Mouse (Mus musculus) forelimb bud, embryonic 11.5 days (tissue): Measurements from ENCODE around the gene Tab1.

ENCODE experiments used
- DNase-seq: peaks from one replicate; pipeline ENCODE4 v3.0.0-alpha.2; 2012; ENCODE audit warnings: low read depth, low spot score

The Tab1 gene

DNA sequence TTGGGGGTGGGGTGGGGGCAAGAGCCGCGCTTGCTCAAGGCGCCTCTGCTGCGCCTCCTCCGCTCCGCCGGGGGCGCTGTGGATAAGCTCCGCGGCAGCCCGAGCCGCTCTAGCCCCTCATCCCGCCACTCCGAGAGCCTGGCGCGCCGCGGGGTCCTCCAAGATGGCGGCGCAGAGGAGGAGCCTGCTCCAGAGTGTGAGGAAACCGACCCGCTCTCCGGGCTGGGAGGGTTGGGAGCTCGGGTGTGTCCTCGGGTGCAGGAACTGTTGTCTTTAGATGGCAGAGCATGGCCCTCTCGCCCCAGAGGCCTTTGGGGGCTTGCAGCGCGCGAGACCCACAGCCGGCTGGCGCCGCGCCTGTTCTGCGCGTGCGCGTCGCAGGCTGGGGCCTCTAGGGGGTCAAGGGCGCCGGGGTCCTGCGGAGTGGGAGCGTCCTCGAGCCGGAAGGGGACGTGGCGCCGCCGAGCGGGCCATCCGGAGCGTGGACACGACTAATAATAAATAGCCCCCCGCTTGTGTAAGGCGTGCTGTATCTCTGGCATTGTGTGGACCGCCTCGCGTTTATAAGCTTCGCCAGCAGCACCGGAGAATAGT lies at the start of gene Tab1:
Tab1 (plus strand) TSS at position 135 of the 594 bp plus-strand sequence.
- DNase-seq: peak; percentile 94

DNA sequence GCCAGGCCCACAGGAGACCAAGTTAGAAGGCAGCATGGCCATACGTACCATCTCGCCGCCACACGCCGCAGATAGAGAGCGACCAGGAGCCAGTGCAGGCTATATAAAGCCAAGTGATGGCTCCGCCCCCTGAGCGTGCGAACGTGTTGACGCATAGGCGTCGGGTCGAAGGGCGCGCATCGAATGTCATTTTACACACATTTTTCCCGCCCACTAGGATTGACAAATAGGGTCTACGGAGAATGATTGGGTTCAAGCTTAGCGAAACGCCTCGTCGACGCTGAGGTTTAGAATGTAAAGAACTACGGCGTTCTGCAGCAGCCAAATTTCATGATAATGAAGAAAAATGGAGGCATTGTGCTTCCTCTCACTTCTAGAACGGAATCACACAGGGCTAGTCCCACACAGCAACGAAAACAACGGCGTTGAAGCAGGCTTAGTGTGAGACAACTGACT lies 49.6 kb upstream of the Tab1 start:
- peak; percentile 100 for DNase-seq

GRCm38 (mm10) chr15:80083740-80084139 lies 49.2 kb upstream of the Tab1 start:
- DNase-seq: no peak

DNA sequence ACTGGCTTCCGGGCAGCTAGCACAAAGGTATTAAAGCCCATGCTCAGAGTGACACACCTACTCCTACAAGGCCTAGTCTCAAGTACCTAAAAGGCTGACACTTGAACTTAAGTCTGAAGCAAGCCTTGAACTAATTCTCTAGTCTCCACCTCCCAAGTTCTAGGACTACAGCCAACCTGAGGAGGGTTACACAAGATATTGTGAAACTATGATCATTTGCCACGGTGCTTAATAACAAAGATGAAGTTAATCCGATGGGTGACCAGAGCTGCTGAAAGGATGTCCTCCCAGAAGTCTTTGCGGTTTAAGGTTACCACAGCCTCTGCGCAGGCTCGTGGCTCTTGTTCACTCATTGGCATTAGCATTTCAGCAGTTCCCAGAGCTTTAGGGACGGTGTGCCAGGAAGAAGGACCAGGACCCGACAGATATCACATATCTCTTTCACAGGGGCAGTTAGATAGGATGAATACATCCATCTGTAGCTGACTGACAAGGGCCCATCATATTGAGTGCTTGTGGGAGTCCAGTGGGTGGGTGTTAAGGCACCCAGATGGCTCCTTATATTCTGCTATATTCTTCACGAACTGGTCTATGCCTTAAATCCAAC lies 45.4 kb upstream of the Tab1 start:
- no peak for DNase-seq

DNA sequence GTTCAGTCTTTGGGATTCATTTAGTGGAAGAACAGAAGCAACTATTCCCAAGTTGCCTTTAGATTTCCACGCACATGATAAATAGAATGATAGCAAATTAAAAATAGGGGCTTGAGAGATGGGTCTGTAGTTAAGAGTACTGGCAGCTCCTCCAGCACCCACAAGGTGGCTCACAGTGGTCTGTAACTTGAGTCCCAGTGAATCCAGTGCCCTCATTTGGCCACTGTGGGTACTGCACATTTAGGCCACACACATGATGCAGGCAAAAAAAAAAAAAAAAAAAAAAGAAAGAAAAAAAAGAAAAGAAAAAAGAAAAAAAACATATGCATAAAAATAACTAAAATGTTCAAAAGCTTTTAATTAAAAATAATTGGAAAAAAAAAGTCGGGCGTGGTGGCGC lies 44.3 kb upstream of the Tab1 start:
- DNase-seq: peak; percentile 95

- no peak for DNase-seq
Observed at GRCm38 (mm10) chr15:80090155-80090554, 42.8 kb upstream of the Tab1 start.

- no peak for DNase-seq
Observed at GRCm38 (mm10) chr15:80090741-80091120, 42.2 kb upstream of the Tab1 start.

DNA sequence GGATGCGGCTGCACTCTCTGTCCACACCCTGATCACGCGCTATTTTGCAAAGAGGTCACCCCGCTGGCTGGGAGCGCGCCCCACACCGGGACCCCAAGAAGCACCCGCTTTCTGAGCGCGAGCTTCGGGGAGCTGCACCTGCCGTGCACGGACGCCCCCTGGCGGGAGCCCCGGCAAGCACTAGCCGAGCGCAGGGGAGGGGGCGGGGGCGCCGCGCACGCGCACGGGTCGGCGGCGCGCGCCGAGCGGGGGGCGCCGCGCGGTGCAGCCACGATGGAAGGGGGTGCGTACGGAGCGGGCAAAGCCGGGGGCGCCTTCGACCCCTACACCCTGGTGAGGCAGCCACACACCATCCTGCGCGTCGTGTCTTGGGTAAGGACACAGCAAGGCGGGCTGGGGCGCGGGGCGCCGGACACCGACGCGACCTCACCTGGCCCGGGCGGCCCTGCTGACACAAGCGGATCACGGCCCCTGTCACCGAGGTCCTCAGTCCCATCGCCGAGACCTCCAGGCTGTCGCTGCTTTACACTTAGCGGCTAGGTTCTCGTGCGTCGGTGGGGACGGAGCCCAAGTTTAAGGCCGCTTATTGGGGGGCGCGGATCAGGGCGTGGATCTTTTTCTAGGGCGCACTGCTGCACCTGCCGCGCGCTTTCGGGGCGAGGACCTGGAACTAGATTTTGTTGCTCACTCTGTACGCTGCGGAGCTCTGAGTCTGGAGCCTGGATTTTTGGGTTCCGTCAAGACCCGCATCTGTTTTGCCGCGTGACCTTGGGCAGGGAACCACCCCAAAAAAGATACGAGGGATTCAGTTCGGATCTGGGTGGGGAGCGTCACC lies 41.6 kb upstream of the Tab1 start, which contains the start of the genes Syngr1 and Rpl3:
Syngr1 (plus strand) TSS at position 214 of the 835 bp plus-strand sequence.
Rpl3 (minus strand) TSS at position 748 of the 835 bp plus-strand sequence.
- no peak for DNase-seq

- DNase-seq: no peak
Observed at GRCm38 (mm10) chr15:80092041-80092441, 40.9 kb upstream of the Tab1 start.

DNA sequence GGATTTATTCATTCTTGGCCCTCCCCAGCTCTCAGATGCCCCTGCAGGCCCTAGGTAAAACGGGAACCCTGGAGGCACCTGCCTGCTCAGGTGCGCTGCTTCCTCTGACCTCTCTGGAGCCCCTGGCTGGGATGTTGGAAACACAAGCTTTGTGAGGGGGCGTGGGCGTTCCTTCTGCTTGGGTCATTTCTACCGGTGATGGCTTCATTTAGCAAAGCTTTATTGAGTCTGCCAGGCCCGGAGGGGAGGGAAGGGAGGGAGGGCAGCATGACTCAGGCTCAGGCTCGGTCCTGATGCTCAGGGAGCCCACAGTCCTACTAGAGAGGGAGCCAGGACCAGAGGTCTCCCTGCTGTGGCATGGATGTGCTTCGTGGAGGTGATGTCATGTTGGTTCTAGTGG lies 40.3 kb upstream of the Tab1 start:
- DNase-seq: no peak

GRCm38 (mm10) chr15:80094201-80094600 lies 38.7 kb upstream of the Tab1 start:
- no peak for DNase-seq

GRCm38 (mm10) chr15:80095596-80095995 lies 37.3 kb upstream of the Tab1 start:
- no peak for DNase-seq

- no peak for DNase-seq
Observed at GRCm38 (mm10) chr15:80096406-80096805, 36.5 kb upstream of the Tab1 start.

DNA sequence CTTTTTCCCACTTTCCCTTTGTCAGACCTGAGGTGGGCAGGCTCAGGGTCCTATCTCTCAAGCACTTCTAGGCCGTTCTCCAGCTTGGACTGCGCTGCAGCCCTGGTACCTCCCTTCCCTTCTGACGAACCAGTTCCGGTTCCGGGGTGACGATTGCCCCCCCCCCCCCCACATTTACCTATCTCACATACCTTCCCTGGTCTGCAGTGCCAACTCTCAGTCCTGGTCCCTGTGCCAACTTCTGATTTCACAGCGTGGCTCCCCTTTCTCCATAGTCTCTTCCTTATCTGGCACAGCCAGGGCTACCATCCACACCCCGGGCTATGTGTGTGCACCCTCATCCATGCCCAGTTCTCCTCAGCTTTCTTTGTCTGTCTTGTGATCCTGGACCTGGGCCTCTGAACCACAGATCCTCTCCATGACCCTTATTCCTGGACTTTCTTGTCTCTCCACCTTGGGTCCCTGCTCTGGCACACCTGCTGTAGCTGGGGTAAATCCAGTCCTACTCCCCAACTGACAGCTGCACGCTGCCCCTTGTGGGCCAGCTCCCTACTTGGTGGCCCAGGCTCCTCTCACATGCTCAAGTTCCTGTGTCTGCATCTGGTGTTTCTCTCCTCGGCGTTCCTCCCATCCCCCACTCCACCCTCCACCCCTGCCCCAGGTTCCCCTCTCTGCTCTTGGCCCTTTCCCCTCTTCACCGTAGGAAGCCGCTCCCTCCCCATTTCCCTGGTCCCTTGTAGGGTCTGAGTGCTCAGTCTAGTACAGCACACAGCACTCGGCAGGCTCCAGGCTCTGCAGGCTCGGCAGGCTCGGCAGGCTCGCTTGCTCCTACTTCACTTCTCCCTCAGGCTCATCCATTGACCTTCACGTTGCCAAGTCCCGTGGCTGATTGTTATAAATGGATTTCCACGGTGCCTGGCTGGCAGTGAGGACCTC lies 35.7 kb upstream of the Tab1 start:
- no peak for DNase-seq

- DNase-seq: no peak
Observed at GRCm38 (mm10) chr15:80097999-80098461, 34.9 kb upstream of the Tab1 start.

DNA sequence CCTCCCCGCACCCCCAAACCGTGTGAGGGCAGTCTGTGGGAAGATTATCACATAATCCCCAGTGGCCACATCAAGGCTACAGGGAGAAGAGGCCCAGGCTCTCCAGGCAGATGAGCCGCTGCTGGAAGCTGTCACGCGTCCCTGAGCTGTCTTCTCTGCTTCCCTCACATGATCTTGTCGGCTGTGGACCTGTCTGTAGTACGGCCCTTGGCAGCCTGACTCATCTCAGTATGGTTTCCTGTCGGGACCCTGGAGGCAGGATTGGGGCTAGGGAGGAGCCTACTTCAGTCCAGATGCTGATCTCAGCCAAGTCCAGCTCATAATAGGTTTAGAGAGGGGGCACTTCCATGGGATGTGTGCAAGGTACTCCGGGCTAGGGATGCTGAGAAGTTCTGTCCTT lies 34.1 kb upstream of the Tab1 start:
- DNase-seq: no peak

DNA sequence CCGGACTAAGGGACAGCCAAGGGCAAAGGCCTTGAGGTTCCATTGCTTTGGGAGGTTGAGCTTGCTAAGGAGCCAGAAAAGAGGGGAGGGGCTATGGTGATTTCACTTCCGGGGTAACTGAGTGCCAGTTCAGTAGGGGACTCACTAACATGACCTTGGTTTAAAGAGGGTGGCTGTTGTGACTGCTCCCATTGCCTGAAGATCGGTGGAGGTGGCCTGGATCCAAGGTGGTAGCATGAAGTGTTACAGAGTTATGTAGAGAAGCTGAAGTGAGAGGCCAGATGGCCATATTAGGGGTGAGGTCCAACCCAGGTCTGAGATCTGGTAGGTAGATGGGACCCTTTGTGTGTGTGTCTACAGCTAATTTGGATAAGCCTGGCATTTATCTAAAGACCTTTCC lies 33.5 kb upstream of the Tab1 start:
- no peak for DNase-seq

DNA sequence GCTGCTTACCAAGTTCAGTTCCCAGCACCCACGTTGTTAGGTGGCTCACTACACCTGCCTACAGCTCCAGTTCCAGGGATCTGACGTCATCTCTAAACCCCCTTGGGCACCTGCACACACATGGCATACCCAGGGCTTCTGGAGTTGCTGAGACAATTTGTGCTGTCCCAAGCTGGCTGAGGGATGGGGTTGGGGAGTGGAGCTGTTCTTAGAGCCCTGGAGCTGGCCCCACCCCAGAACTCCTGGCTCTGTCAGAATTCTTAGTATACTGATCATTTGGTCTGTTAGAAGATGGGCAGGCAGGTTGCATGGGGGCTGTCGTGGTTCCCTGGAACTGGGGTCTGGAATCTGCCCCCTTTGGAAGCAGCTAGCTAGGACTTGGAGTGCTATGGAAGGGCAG lies 32.7 kb upstream of the Tab1 start:
- DNase-seq: no peak

DNA sequence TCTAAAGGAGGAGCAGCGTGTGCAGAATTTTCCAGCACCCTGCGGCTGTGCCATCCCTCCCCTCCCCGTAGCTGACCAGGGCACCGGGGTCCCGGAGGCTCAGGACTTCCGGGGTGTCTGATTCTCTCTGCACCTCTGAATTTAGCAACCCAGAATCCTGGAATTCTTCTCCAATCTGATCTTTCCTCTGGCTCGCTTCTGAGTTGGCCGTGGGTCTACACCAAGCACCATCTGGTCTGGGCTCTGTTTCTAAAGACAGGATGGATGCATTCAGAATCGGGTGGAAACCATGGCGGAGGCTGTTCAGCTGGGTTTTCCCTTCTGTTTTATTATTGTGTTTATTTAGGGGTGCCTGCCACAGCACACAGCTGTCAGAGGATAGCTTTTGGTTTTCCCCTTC lies 32.1 kb upstream of the Tab1 start:
- DNase-seq: no peak

DNA sequence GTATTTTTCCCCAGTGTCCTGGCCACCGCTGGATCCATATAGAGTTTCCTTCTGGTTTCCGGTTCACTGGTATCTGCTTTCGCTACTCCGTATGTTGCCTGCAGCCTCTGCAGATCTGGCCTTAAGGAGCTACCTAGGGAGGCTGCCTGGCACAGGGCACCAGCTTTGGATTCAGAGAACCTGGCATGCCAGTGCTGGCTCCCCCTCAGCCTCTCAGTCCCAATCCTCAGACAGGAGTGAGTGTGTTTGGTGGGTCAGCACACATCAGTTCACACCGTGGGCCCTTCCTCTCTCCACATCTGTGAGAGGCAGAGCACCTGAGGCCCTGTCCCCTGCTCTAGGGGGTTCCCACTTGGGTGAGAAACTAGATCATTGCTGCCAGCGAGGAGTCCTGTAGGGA lies 31.4 kb upstream of the Tab1 start:
- DNase-seq: no peak

DNA sequence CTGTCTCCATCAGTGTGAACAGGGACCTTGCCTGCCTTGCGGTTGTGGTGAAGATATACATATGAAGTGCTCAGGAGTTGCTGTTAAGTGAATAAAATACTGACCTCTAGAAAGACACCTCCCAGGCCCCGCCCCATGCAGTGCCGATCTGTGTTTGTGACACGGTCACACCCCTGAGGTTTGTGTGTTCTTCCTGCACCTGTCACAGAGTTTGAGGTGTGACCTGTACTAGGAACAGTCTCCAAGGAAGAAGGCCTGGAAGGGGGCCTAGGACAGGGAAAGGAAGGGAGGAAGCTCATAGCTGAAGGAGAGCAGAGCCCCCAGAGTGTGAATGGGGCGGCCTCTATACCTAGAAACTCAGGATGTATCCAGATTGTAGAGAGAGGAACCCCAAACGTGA lies 30.4 kb upstream of the Tab1 start:
- no peak for DNase-seq
